Mouse (Mus musculus): ENCODE results near the gene Pcbp3. TPM values are rescaled to one million over a fixed set of nuclear protein-coding genes. Genes with fewer than 3 reads are reported as not detected.

Pcbp3 gene
- polyA plus RNA-seq, 1 experiment from 2014 or later, result 28.3 TPM

Other genes starting within 250 kb of the Pcbp3 start
- 174 and 175 TPM in 2 replicates for gene Col6a1, start 235.7 kb downstream of the Pcbp3 start, polyA plus RNA-seq (2015; fragmentation: Nextera tagmentation; extraction: Ambion mirVana)
- gene Slc19a1, start 70.4 kb upstream of the Pcbp3 start, polyA plus RNA-seq (2015; fragmentation: Nextera tagmentation; extraction: Ambion mirVana), result 28.6 and 32.6 TPM in 2 replicates
- 83.9 and 86.3 TPM in 2 replicates for gene Col18a1, start 204.7 kb upstream of the Pcbp3 start, polyA plus RNA-seq (2015; fragmentation: Nextera tagmentation; extraction: Ambion mirVana)